Mouse (Mus musculus) c-Kit-positive CD71-negative TER-119-negative erythroid progenitor cells, embryonic 14.5 days (primary cell): ENCODE data around the gene Gm9936.

Source experiments
- DNase-seq: peaks from one replicate; pipeline ENCODE4 v3.0.0-alpha.2; 2013; ENCODE audit warnings: low read depth

The Gm9936 gene

GRCm38 (mm10) chr5:114836886-114837285 is 21.6 kb downstream of the Gm9936 start:
- no peak for DNase-seq

GRCm38 (mm10) chr5:114829740-114830139 is 28.7 kb downstream of the Gm9936 start:
- no peak for DNase-seq

DNA sequence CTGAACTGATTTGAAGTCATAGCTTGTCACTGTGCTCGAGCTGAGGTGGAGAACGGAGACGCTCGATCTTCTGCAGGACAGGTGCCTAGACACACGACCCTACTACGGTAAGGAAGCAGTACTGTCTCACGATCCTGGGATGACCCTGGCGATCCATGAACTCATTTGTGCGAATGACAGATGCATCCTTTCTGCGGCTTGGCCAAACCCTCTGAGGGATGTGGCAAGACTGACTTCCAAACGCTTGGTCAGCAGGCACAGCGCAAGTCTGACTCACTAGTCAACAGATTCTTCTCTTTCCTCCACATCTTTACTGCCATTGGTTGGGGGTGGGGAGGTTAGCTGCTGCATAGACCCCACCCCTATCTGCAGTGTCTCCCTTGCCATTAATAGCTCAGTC is 31.1 kb downstream of the Gm9936 start:
- DNase-seq: no peak

DNA sequence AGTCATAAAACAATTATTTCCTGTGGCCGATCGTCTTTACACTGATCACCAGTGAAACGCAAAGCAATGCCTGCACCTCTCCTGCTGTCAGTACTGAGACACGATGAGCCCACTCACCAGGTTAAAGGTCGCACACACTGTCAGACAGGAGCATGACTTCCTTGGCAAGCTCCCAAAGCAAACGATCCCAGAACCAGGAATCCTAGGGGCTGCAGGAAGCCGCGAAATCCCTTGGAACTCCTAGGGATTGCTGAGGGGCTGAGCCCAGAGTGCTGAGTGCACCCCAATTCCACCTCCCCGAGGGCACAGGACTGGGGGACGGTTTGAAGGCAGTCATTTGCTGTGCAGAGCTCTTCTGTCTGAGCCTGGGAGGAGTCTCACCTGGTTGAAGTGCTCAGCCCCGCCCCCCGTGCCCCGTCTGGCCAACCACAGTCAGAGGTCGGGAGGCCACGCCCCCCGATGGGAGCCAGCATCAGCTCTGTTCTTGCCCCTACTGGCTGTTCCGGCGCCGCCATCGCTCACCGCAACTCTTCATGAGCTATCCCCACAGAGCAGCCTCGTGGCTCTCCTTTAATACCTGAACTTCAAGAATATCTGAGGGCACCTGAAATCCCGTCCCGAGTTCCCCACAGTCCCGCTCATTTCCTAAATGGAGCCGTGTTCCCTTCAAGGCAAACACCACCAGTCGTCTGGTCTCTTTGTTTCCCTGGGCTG is 32.3 kb downstream of the Gm9936 start:
- DNase-seq: peak; percentile 84

- peak; percentile 68 for DNase-seq
These were observed 34.3 kb downstream of the Gm9936 start for GRCm38 (mm10) chr5:114824197-114824596.

DNA sequence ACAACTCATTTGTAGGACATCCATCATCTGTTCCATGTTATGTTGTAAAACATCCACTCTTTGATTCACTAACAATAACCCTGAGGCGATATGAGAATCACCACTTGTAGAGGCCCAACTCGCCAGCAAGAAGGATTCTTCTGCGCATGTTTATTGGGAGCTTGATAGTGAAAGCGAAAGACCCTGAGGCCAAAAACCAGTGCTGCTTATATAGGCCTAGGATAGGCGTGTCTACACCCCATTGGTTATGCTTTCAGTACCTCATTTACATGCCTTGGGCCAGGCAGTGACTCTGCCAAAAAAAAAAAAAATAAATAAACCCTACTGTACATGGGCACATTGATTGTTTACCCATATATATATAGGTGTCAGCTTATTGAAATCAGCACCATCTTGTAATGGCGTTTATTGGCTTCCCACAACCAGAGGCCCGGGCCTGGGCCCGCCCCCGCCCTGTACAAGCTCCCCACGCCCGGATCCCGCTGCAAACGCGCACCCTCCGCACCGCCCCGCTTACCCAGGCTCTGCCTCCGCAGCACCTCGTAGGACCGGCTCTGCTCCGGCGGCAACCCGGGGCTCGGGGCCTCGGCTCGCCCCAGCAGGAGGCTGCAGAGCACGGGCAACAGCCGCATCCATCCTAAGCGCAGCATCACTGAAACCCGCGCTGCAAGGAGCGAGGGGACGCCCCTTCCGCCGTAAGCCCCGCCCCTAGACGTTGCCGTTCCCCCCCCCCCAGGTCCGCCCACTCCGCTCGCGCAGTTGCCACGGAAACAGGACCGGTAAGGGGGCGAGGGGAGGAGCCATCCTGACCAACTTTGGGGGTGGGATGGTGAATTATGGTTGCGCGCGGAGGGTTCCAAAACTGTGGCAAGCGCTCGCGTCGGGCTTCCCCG is 35.4 kb downstream of the Gm9936 start, which contains the start of gene 1500011B03Rik:
Gene 1500011B03Rik, minus strand, starts transcription at position 673 of the 893 bp plus-strand sequence.
- DNase-seq: peak; percentile 62

DNA sequence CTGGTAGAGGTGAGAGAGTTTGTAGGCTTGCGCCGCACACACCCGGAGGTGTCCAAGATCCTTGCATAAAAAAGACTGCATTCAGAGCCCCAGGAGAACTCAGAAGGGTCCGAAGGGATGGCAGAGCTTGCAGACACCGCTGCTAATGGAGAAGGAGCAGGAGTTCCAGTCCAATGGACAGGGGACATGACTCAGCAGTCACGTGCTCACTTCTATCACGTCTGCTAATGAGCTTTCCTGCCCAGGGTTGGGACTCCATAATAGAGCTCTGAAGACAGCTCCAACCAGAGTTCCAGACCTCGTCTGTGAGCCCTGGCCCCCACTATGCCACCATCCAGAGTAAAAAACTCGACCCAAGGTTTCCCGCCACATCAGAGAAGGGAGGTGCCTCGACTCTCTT is 40.4 kb downstream of the Gm9936 start:
- no peak for DNase-seq

DNA sequence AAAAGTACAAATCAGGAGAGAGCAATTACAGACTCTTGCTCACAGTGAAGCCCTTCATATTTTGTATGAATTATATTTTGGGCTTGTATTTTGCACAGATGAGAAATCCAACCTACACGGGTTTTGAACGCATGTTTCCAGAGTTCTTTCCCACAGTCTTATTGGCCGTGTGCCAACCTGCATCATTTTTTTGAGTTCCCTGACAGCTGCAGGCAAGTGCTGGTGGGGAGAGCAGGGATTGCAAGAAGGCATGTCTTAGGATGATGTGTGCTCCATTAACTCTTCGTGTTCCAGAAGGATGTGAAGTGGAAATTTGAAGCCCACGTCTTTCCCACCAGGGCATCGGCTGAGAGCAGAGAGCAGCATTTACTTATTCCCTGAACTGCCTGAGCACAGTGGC is 41.9 kb downstream of the Gm9936 start:
- no peak for DNase-seq

DNA sequence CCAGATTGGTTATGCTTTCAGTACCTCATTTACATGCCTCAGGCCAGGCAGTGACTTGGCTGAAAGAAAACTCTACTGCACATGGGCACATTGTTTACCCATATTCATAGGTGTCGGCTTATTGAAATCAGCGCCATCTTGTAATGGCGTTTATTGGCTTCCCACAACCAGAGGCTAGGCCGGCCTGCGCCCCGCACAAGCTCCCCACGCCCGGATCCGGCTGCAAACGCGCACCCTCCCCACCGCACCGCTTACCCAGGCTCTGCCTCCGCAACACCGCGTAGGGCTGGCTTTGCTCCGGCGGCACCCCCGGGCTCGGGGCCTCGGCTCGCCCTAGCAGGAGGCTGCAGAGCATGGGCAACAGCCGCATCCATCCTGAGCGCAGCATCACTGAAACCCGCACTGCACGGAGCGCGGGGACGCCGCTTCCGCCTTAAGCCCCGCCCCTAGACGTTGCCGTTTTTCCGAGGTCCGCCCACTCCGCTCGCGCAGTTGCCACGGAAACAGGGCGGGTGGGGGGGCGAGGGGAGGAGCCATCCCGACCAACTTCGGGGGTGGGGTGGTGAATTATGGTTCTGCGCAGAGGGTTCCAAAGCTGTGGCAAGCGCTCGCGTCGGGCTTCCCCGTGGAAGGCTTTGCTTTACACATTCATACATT is 44.8 kb downstream of the Gm9936 start:
- peak; percentile 67 for DNase-seq

GRCm38 (mm10) chr5:114809826-114810225 is 48.7 kb downstream of the Gm9936 start:
- DNase-seq: no peak

- DNase-seq: no peak
These were observed 49.2 kb downstream of the Gm9936 start for GRCm38 (mm10) chr5:114809181-114809756.

- no peak for DNase-seq
These were observed 50.1 kb downstream of the Gm9936 start for GRCm38 (mm10) chr5:114808385-114808784.

DNA sequence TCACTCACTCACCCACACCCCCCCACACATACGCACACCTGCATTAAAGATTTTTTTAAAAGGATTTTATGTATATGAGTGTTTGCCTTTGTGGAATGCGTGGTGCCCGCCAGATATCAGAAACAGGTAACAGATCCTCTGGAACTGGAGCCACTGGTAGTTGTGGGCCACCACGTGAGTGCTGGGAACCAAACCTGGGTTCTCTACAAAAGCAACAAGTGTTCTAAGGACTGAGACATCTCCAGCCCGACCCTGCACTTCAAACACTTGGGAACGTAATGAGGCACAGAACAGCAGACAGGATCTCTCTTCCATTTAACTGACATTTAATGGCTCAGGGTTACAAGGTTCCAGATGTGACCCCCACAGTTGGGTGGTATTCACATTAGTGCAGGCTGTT is 50.6 kb downstream of the Gm9936 start:
- no peak for DNase-seq

GRCm38 (mm10) chr5:114807468-114807867 is 51.0 kb downstream of the Gm9936 start:
- DNase-seq: no peak

DNA sequence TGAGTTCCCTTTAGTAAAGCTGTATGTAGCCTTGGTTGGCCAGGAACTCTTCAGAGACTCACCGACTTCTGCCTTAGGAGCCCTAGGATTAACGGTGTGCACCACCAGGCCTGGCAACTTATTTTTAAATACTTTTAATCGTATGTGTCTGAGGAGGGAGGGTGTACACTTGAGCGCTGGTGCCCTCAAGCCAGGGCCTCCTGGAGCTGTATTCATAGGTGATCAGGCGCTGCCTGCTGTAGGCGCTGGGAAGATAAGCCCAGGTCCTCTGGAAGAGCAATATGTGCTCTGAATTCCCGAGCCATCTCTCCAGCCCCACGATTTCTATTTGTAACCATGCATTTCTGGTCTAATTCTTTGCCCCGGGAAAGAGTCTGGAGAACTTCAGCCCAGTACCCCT is 51.4 kb downstream of the Gm9936 start:
- DNase-seq: no peak

DNA sequence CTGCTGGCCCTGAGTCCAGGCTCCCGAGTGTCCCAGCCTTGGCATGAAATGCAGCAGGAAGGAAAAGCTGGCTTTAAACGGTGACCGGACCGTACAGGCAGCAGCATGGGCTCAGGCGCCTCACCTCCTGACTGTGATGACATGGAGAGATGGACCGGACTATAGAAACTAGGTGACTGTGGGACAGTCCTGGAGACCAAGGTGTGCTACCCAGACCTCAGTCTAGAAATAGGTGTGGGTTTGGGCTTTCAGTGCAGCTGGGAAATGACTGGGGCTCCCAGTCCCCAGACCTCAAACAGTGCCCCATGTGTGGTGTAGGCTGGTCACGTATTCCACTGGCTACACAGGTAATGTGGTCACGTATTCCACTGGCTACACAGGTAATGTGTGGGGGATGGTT is 51.8 kb downstream of the Gm9936 start:
- no peak for DNase-seq
